Mouse (Mus musculus) neural tube, embryonic 13.5 days (tissue): Measurements from ENCODE around the gene Il9r. TPM values are rescaled to one million over a fixed set of nuclear protein-coding genes. Genes with fewer than 3 reads are reported as not detected.

Experiments
- ATAC-seq: fragments of 200-750 bp; cut with Nextera tagmentation; 2 replicates; pipeline ENCODE4 v1.8.0; 2017; ENCODE audit warnings: low read depth, mild to moderate bottlenecking, moderate TSS enrichment, moderate library complexity
- H3K27ac ChIP-seq: fragments of 300-500 bp; sonication (generic); replicated peaks from 2 replicates; pipeline ENCODE4 v1.5.1; 2015; ENCODE audit warnings: moderate library complexity, mild to moderate bottlenecking, inconsistent platforms
- H3K27me3 ChIP-seq: fragments of 300-500 bp; sonication (generic); 2 replicates; pipeline ENCODE4 v1.6.1; 2015; ENCODE audit warnings: mild to moderate bottlenecking, inconsistent platforms
- H3K36me3 ChIP-seq: fragments of 300-500 bp; sonication (generic); 2 replicates; pipeline ENCODE4 v1.6.1; 2015; ENCODE audit warnings: mild to moderate bottlenecking, inconsistent platforms
- H3K4me1 ChIP-seq: fragments of 300-500 bp; sonication (generic); replicated peaks from 2 replicates; pipeline ENCODE4 v1.6.1; 2015; ENCODE audit warnings: inconsistent platforms
- H3K4me2 ChIP-seq: fragments of 300-500 bp; sonication (generic); 2 replicates; pipeline ENCODE4 v1.6.1; 2015; ENCODE audit warnings: inconsistent platforms, mild to moderate bottlenecking, moderate library complexity
- H3K4me3 ChIP-seq: fragments of 300-500 bp; sonication (generic); 2 replicates; pipeline ENCODE4 v1.5.1; 2015; ENCODE audit warnings: mild to moderate bottlenecking, inconsistent platforms
- H3K9ac ChIP-seq: fragments of 300-500 bp; sonication (generic); 2 replicates; pipeline ENCODE4 v1.6.1; 2015; ENCODE audit warnings: moderate library complexity, mild to moderate bottlenecking, inconsistent platforms
- H3K9me3 ChIP-seq: fragments of 300-500 bp; sonication (generic); 2 replicates; pipeline ENCODE4 v1.6.1; 2016; ENCODE audit warnings: inconsistent platforms
- whole genome bisulfite sequencing: fragments of 180-500 bp; shearing (Covaris S2); methylation state at CpG from one replicate; pipeline ENCODE4 v1.1.7; 2015; 5-methylcytosine and 5-hydroxymethylcytosine counted together
- polyA plus RNA-seq: library from polyadenylated mRNA; unstranded; fragments of >200 nt; fragmentation: Nextera tagmentation; extraction: Ambion mirVana; gene quantifications from 2 replicates; pipeline ENCODE4 v1.2.1, GENCODE M21; 2015

Gene Il9r
- polyA plus RNA-seq, 1 experiment from 2014 or later, result not detected

DNA sequence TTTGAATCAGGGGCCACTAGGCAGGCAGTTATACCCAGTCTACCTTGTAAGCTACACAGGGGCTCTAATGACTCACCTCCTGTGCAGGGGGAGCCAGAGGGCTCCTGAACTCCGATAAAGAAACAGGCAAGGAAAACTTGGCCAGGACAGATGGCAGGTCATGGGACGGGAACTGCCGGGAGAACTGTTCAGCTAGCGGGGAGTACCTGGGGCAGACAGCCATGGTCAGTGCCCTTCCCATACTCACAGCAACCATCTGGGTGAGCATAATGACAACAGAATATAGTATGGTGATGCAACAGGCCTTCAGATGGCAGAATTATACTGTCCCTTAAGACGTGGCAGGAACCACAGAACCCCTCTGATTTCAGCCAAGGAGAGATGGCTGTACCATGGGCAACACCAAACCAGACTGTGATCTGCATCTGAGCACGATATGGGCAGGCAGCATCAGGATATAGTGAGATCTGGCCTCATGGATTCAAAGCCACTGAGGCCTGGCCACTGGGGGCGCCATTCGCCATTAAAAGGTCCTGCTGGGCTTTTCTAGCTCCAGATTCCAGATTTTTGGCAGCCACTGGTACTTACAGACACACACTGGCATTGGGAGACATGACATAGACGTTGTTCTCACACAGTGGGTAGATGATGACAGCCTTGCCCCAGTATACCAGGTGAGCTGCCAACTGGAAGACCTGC is 36.8 kb upstream of the Il9r start:
- no peak for ATAC-seq
- Histone ChIP-seq H3K36me3 (peaks cover 58% of the 10 kb centered on the region), H3K4me1 (peaks cover 35% of the 10 kb centered on the region), H3K9me3 (no peaks in the 10 kb centered on the region), H3K27ac (peak overlapping the region; percentile 68), H3K4me2 (no peak overlapping the region), H3K9ac (0 out of 2 replicates have a peak overlapping the region, but pooled peaks have one; percentile 34), H3K27me3 (no peaks in the 10 kb centered on the region), H3K4me3 (no peak overlapping the region)
- WGBS, result 57% methylated on average over 9 of the region's 9 CpGs

GRCm38 (mm10) chr11:32236132-32236531 is 36.1 kb upstream of the Il9r start:
- H3K27me3 ChIP-seq, result no peaks in the 10 kb centered on the region
- H3K4me1 ChIP-seq, result peaks cover 35% of the 10 kb centered on the region
- WGBS, result 77% methylated on average over 2 of the region's 2 CpGs
- peak overlapping the region; percentile 68 for H3K27ac ChIP-seq
- no peak overlapping the region for H3K4me2 ChIP-seq
- ATAC-seq, result peak; percentile 8; the same call in 1 of the 2 replicates
- H3K9ac ChIP-seq, result peak overlapping the region; percentile 34; the same call in 1 of the 2 replicates
- H3K36me3 ChIP-seq, result peaks cover 58% of the 10 kb centered on the region
- no peaks in the 10 kb centered on the region for H3K9me3 ChIP-seq
- no peak overlapping the region for H3K4me3 ChIP-seq

DNA sequence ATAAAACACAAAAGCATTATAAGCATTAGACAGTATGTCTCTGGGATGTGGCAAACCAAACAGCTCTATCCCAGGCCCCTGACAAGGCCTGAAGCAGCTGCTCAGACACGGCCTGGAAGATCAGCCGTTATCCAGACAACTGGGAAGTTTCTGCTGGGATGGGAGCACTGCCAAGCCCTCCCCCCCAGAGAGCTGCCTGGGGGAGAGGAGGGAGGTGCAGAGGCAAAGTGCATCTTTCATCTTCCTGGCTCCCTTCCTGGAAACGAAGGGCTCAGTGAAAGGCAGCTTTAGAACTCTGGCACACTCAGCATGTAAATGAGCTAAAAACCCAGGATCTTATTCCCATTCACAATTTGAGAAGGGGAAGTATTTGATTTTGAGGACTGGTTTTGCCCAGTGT is 35.6 kb upstream of the Il9r start:
- peak overlapping the region; percentile 68 for H3K27ac ChIP-seq
- peaks cover 35% of the 10 kb centered on the region for H3K4me1 ChIP-seq
- no peaks in the 10 kb centered on the region for H3K9me3 ChIP-seq
- WGBS, result 24% methylated on average over 3 of the region's 3 CpGs
- no peak overlapping the region for H3K4me3 ChIP-seq
- H3K9ac ChIP-seq, result no peak overlapping the region; the same call in 1 of the 2 replicates
- peaks cover 58% of the 10 kb centered on the region for H3K36me3 ChIP-seq
- H3K27me3 ChIP-seq, result no peaks in the 10 kb centered on the region
- ATAC-seq, result peak; percentile 44; the same call in 1 of the 2 replicates
- no peak overlapping the region for H3K4me2 ChIP-seq

DNA sequence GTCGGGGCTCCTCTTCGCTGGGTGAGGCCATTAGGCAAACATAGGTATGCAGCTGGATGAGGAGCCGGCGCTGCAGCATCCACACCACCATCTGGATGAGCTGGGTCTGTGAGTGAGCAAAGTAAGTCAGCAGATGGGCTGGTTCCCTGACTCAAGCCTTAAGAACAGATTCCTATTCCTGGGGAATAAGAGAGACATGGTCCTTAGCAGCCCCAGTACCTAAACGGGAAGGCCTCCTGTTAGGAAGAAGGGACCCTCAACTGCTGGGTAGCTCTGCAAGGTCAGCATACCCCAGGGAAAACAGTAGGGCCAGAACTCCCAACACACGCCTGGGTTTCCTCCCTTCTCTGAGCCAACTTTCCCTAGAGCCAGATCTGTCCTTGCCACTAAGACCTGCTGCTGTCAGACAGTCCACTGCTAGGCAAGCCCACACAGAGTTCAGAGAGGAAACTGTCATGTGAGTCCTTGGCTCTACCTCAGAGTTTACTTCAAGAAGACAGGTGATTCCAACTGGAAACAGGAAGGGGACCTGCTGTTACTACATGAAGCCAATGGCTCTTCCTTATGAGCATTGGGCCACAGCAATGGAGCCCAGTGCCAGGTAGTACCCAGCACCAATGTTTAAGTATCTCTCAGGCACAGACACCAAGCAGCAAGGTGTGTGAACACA is 34.9 kb upstream of the Il9r start:
- peak overlapping the region; percentile 68 for H3K27ac ChIP-seq
- H3K9ac ChIP-seq, result peak overlapping the region; percentile 32; the same call in 1 of the 2 replicates
- no peaks in the 10 kb centered on the region for H3K27me3 ChIP-seq
- no peak overlapping the region for H3K4me2 ChIP-seq
- no peak overlapping the region for H3K4me3 ChIP-seq
- H3K4me1 ChIP-seq, result peaks cover 35% of the 10 kb centered on the region
- peaks cover 55% of the 10 kb centered on the region for H3K36me3 ChIP-seq
- no peaks in the 10 kb centered on the region for H3K9me3 ChIP-seq
- no peak for ATAC-seq
- WGBS, result 90% methylated on average over 6 of the region's 6 CpGs

DNA sequence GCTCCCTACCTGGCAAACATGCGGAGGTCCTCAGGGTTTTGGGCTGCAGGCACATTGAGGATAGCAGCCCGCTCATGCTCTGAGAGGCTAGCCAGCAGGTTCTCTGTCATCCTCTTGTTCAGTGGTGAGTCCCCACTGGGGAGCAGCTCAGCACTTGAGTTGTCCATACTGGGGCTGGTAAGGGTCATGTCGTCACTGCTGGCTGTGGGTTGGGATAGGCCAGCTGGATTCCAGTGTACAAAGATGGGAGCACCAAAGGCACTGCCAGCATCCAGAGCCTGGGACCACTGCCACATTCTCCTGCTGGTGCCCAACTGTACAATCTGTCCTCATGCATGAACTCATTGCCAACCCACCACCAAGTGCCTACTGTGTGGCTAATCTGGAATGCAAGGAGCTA is 33.8 kb upstream of the Il9r start:
- Histone ChIP-seq H3K4me2 (no peak overlapping the region), H3K27me3 (no peaks in the 10 kb centered on the region), H3K9ac (no peak overlapping the region), H3K27ac (no peak overlapping the region), H3K4me3 (no peak overlapping the region), H3K4me1 (peaks cover 35% of the 10 kb centered on the region), H3K36me3 (peaks cover 52% of the 10 kb centered on the region), H3K9me3 (no peaks in the 10 kb centered on the region)
- no peak for ATAC-seq
- WGBS, result 97% methylated on average over 3 of the region's 3 CpGs

GRCm38 (mm10) chr11:32232848-32233247 is 32.8 kb upstream of the Il9r start:
- Histone ChIP-seq H3K27me3 (no peaks in the 10 kb centered on the region), H3K4me2 (no peak overlapping the region), H3K9ac (no peak overlapping the region), H3K4me1 (peaks cover 40% of the 10 kb centered on the region), H3K4me3 (no peak overlapping the region), H3K36me3 (peaks cover 53% of the 10 kb centered on the region), H3K27ac (no peak overlapping the region), H3K9me3 (no peaks in the 10 kb centered on the region)
- 76% methylated on average over 10 of the region's 10 CpGs for WGBS
- ATAC-seq, result no peak

GRCm38 (mm10) chr11:32231125-32231524 is 31.0 kb upstream of the Il9r start:
- no peak for ATAC-seq
- WGBS, result 93% methylated on average over 2 of the region's 2 CpGs
- peaks cover 53% of the 10 kb centered on the region for H3K36me3 ChIP-seq

GRCm38 (mm10) chr11:32230220-32230619 is 30.1 kb upstream of the Il9r start:
- Histone ChIP-seq H3K4me1 (peaks cover 38% of the 10 kb centered on the region), H3K9ac (no peak overlapping the region), H3K27ac (no peak overlapping the region), H3K4me2 (no peak overlapping the region), H3K9me3 (no peaks in the 10 kb centered on the region), H3K4me3 (no peak overlapping the region), H3K36me3 (peaks cover 53% of the 10 kb centered on the region), H3K27me3 (no peaks in the 10 kb centered on the region)
- WGBS, result 87% methylated on average over 4 of the region's 4 CpGs
- ATAC-seq, result no peak

More at GRCm38 (mm10) chr11:32231125-32231524, 31.0 kb upstream of the Il9r start:
- no peak overlapping the region for H3K9ac ChIP-seq
- H3K27ac ChIP-seq, result no peak overlapping the region
- no peaks in the 10 kb centered on the region for H3K27me3 ChIP-seq
- no peak overlapping the region for H3K4me2 ChIP-seq
- peaks cover 38% of the 10 kb centered on the region for H3K4me1 ChIP-seq
- H3K9me3 ChIP-seq, result no peaks in the 10 kb centered on the region
- H3K4me3 ChIP-seq, result no peak overlapping the region

- WGBS, result 96% methylated on average over 3 of the region's 3 CpGs
- peaks cover 43% of the 10 kb centered on the region for H3K36me3 ChIP-seq
- peak overlapping the region; percentile 41; the same call in 1 of the 2 replicates for H3K9ac ChIP-seq
- peaks cover 12% of the 10 kb centered on the region for H3K27me3 ChIP-seq
- H3K4me1 ChIP-seq, result peaks cover 44% of the 10 kb centered on the region
- H3K27ac ChIP-seq, result no peak overlapping the region
- no peak overlapping the region for H3K4me3 ChIP-seq
- no peak for ATAC-seq
- no peaks in the 10 kb centered on the region for H3K9me3 ChIP-seq
- no peak overlapping the region for H3K4me2 ChIP-seq
Observed at GRCm38 (mm10) chr11:32228292-32228845, 28.3 kb upstream of the Il9r start.

GRCm38 (mm10) chr11:32227555-32227954 is 27.5 kb upstream of the Il9r start:
- H3K4me2 ChIP-seq, result peak overlapping the region; percentile 73
- H3K9ac ChIP-seq, result peak overlapping the region; percentile 86
- no peaks in the 10 kb centered on the region for H3K9me3 ChIP-seq
- H3K27me3 ChIP-seq, result peaks cover 20% of the 10 kb centered on the region
- peaks cover 49% of the 10 kb centered on the region for H3K4me1 ChIP-seq
- peaks cover 35% of the 10 kb centered on the region for H3K36me3 ChIP-seq
- ATAC-seq, result no peak
- H3K27ac ChIP-seq, result no peak overlapping the region
- H3K4me3 ChIP-seq, result 0 out of 2 replicates have a peak overlapping the region, but pooled peaks have one; percentile 69
- WGBS, result 88% methylated on average over 9 of the region's 9 CpGs

DNA sequence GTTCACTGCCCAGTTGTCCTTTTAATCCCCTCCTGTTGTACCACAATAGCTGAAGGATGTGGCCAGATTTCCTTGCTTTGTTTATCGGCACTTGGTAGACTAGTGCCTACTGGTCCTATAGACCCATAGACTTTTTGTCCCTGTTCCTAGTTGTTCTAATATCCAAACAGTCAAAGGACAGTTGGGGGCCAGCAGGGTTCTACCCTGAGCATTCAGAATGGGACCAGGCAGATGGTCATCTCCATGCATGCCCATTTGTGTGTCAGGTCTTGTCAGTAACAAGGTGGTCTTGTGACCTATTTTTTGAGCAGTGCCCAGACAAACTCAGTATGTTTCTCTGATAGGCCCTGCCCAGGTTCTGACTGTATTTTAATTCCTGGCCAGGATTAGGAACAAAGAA is 27.0 kb upstream of the Il9r start:
- 32% methylated on average over 1 of the region's 1 CpGs for WGBS
- Histone ChIP-seq H3K27ac (peak overlapping the region; percentile 87), H3K4me2 (peak overlapping the region; percentile 73), H3K4me3 (peak overlapping the region; percentile 69), H3K4me1 (peaks cover 54% of the 10 kb centered on the region), H3K9me3 (no peaks in the 10 kb centered on the region), H3K9ac (peak overlapping the region; percentile 86), H3K27me3 (peaks cover 25% of the 10 kb centered on the region), H3K36me3 (peaks cover 30% of the 10 kb centered on the region)
- ATAC-seq, result no peak
